Mouse (Mus musculus): ENCODE data around the gene Lrrc25.
"Not testable (repeated sequence)": the region's sequence is repeated elsewhere in the genome, so short reads cannot be mapped to it uniquely, and the experiment has no call there.

Gene Lrrc25

GRCm38 (mm10) chr8:70615894-70616293, at the start of gene Lrrc25:
Lrrc25 (plus strand) TSS chr8:70616155.
- DNase-seq: no peak

- no peak for DNase-seq
Measured at GRCm38 (mm10) chr8:70570360-70570759, 45.6 kb upstream of the Lrrc25 start.

- DNase-seq: no peak
Measured at GRCm38 (mm10) chr8:70570990-70571389, 45.0 kb upstream of the Lrrc25 start.

GRCm38 (mm10) chr8:70574302-70574701, 41.7 kb upstream of the Lrrc25 start:
- no peak for DNase-seq

GRCm38 (mm10) chr8:70574915-70575314, 41.0 kb upstream of the Lrrc25 start:
- DNase-seq: no peak

GRCm38 (mm10) chr8:70577207-70577606, 38.7 kb upstream of the Lrrc25 start:
- no peak for DNase-seq

GRCm38 (mm10) chr8:70583476-70584387, 32.2 kb upstream of the Lrrc25 start:
- no peak for DNase-seq

GRCm38 (mm10) chr8:70584606-70585257, 31.2 kb upstream of the Lrrc25 start:
- DNase-seq: no peak

GRCm38 (mm10) chr8:70585258-70585652, 30.7 kb upstream of the Lrrc25 start:
- peak; percentile 69 for DNase-seq

- not testable (repeated sequence) for DNase-seq
Measured at GRCm38 (mm10) chr8:70587955-70588354, 28.0 kb upstream of the Lrrc25 start.

- DNase-seq: no peak
Measured at GRCm38 (mm10) chr8:70591569-70591968, 24.4 kb upstream of the Lrrc25 start.

- DNase-seq: no peak
Measured at GRCm38 (mm10) chr8:70593173-70593572, 22.8 kb upstream of the Lrrc25 start.

GRCm38 (mm10) chr8:70593961-70594609, 21.9 kb upstream of the Lrrc25 start, which contains the start of gene Isyna1:
Isyna1 (plus strand) TSS chr8:70594373.
- peak; percentile 90 for DNase-seq

- peak; percentile 63 for DNase-seq
Measured at GRCm38 (mm10) chr8:70594621-70595564, 21.1 kb upstream of the Lrrc25 start.

- DNase-seq: no peak
Measured at GRCm38 (mm10) chr8:70595811-70596210, 20.1 kb upstream of the Lrrc25 start.

- DNase-seq: no peak
Measured at GRCm38 (mm10) chr8:70596216-70596615, 19.7 kb upstream of the Lrrc25 start.

GRCm38 (mm10) chr8:70596775-70597416, 19.1 kb upstream of the Lrrc25 start:
- DNase-seq: peak; percentile 53

GRCm38 (mm10) chr8:70597417-70598272, 18.3 kb upstream of the Lrrc25 start:
- DNase-seq: no peak

- peak; percentile 91 for DNase-seq
Measured at GRCm38 (mm10) chr8:70598283-70598682, 17.7 kb upstream of the Lrrc25 start.

- DNase-seq: no peak
Measured at GRCm38 (mm10) chr8:70598722-70599121, 17.2 kb upstream of the Lrrc25 start.

All from retina, postnatal 1 day (tissue).